Mouse (Mus musculus): ENCODE measurements at regions not wholly inside any gene's neighbourhood (a gene's known extent, or its start where the extent isn't known, plus 50 kb on each side); places are given as distances from the start of the nearest gene placed in this dataset.

GRCm38 (mm10) chr11:38060105-38060504, 824.3 kb upstream of the Tenm2 start:
- DNase-seq, result no peak
- intact Hi-C loops (cut with DNase I; ENCODE audit: low total_unique reads), result no loop called here

- DNase-seq, result no peak
- intact Hi-C loops (cut with DNase I; ENCODE audit: low total_unique reads), result no loop called here
Observed at GRCm38 (mm10) chr11:38058896-38059295, 823.1 kb upstream of the Tenm2 start.

GRCm38 (mm10) chr11:38036582-38036981, 800.8 kb upstream of the Tenm2 start:
- intact Hi-C loops (cut with DNase I; ENCODE audit: low total_unique reads), result no loop called here
- DNase-seq, result no peak

- intact Hi-C loops (cut with DNase I; ENCODE audit: low total_unique reads), result no loop called here
- DNase-seq, result no peak
Observed at GRCm38 (mm10) chr11:38034526-38035286, 798.9 kb upstream of the Tenm2 start.

- intact Hi-C loops (cut with DNase I; ENCODE audit: low total_unique reads), result no loop called here
- no peak for DNase-seq
Observed at GRCm38 (mm10) chr11:38021704-38022103, 785.9 kb upstream of the Tenm2 start.

- intact Hi-C loops (cut with DNase I; ENCODE audit: low total_unique reads), result no loop called here
Observed at GRCm38 (mm10) chr11:37978131-37978530, 742.4 kb upstream of the Tenm2 start.

GRCm38 (mm10) chr11:37936439-37937134, 700.8 kb upstream of the Tenm2 start:
- intact Hi-C loops (cut with DNase I; ENCODE audit: low total_unique reads), result no loop called here

More at GRCm38 (mm10) chr11:37978131-37978530, 742.4 kb upstream of the Tenm2 start:
- no peak for DNase-seq

GRCm38 (mm10) chr11:37913161-37913560, 677.4 kb upstream of the Tenm2 start:
- DNase-seq, result no peak
- intact Hi-C loops (cut with DNase I; ENCODE audit: low total_unique reads), result no loop called here

More at GRCm38 (mm10) chr11:37936439-37937134, 700.8 kb upstream of the Tenm2 start:
- no peak for DNase-seq

- intact Hi-C loops (cut with DNase I; ENCODE audit: low total_unique reads), result no loop called here
- DNase-seq, result no peak
Observed at GRCm38 (mm10) chr11:37904991-37905390, 669.2 kb upstream of the Tenm2 start.

GRCm38 (mm10) chr11:37897713-37898112, 661.9 kb upstream of the Tenm2 start:
- no peak for DNase-seq
- intact Hi-C loops (cut with DNase I; ENCODE audit: low total_unique reads), result no loop called here

- intact Hi-C loops (cut with DNase I; ENCODE audit: low total_unique reads), result no loop called here
- DNase-seq, result no peak
Observed at GRCm38 (mm10) chr11:37882717-37883116, 647.0 kb upstream of the Tenm2 start.

- no peak for DNase-seq
- intact Hi-C loops (cut with DNase I; ENCODE audit: low total_unique reads), result no loop called here
Observed at GRCm38 (mm10) chr11:37837301-37837700, 601.5 kb upstream of the Tenm2 start.

GRCm38 (mm10) chr11:37830975-37831374, 595.2 kb upstream of the Tenm2 start:
- intact Hi-C loops (cut with DNase I; ENCODE audit: low total_unique reads), result no loop called here
- DNase-seq, result no peak

- DNase-seq, result no peak
- intact Hi-C loops (cut with DNase I; ENCODE audit: low total_unique reads), result no loop called here
Observed at GRCm38 (mm10) chr11:37806761-37807160, 571.0 kb upstream of the Tenm2 start.

GRCm38 (mm10) chr11:37798783-37799318, 563.1 kb upstream of the Tenm2 start:
- intact Hi-C loops (cut with DNase I; ENCODE audit: low total_unique reads), result no loop called here
- no peak for DNase-seq

- DNase-seq, result no peak
- intact Hi-C loops (cut with DNase I; ENCODE audit: low total_unique reads), result no loop called here
Observed at GRCm38 (mm10) chr11:37772481-37773089, 536.8 kb upstream of the Tenm2 start.

- DNase-seq, result no peak
- intact Hi-C loops (cut with DNase I; ENCODE audit: low total_unique reads), result no loop called here
Observed at GRCm38 (mm10) chr11:37770881-37771280, 535.1 kb upstream of the Tenm2 start.

- DNase-seq, result no peak
- intact Hi-C loops (cut with DNase I; ENCODE audit: low total_unique reads), result no loop called here
Observed at GRCm38 (mm10) chr11:37768121-37768520, 532.4 kb upstream of the Tenm2 start.

GRCm38 (mm10) chr11:37735992-37736391, 500.2 kb upstream of the Tenm2 start:
- intact Hi-C loops (cut with DNase I; ENCODE audit: low total_unique reads), result no loop called here
- DNase-seq, result no peak

- DNase-seq, result no peak
- intact Hi-C loops (cut with DNase I; ENCODE audit: low total_unique reads), result no loop called here
Observed at GRCm38 (mm10) chr11:37735501-37735900, 499.7 kb upstream of the Tenm2 start.

Data from gastrocnemius, postnatal 14 days (tissue).